11 mouse cellular contexts compared by ENCODE assay signal in the genomic region with DNA sequence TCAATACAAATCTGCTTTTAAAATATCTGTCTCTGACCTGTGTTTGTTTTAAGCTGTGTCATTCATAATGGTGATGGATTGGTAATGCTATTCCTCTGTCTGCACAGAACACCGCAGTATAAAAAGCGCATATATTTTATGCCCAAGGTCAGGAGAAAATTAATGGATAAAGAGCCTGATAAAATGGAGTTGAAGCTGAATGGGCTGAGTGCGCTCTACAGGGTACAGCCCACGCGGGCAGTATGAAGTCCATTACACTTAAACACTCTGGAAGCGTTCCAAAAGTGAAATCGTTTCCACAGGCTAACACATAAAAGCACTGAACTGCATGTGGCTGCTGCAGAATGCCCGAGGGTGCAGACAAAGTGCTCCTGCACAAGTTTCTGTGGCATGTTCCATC.
DNase-seq lines count a peak whose midpoint lies in the region; ATAC-seq and TF ChIP-seq lines count a peak whose summit lies in the region.
"Had no signal": no experiment of that assay in that cellular context is flagged by ENCODE, and none has a peak within 500 bp of the region (broad histone marks: within the 10 kb centered on the region; RNA-seq: fewer than 3 reads in every experiment).

No protein-coding gene starts in this region.

- no peak overlapping the region for H3K4me2 ChIP-seq in forebrain, embryonic 12.5 days
- no peak overlapping the region for H3K4me2 ChIP-seq in forebrain, embryonic 11.5 days (ENCODE audit: low read depth, low read length, severe bottlenecking)
- no peak overlapping the region for H3K4me2 ChIP-seq in stomach, embryonic 14.5 days (replicated peaks; ENCODE audit: low read depth, low read length)
- H3K4me2 ChIP-seq in stomach, postnatal 0 days (replicated peaks; ENCODE audit: low read depth) = no peak overlapping the region
- peak overlapping the region; percentile 5; the same call in 1 of the 2 replicates for H3K4me2 ChIP-seq in limb, embryonic 12.5 days

- intact Hi-C loops in heart, postnatal 25 days (cut with DNase I) = no loop called here

- no peaks in the 10 kb centered on the region for H3K4me1 ChIP-seq in forebrain, embryonic 12.5 days
- H3K4me1 ChIP-seq in forebrain, embryonic 11.5 days (replicated peaks; ENCODE audit: control insufficient read depth, insufficient read depth, low read length) = no peaks in the 10 kb centered on the region; the same call in 1 of the 2 replicates
- H3K4me1 ChIP-seq in stomach, embryonic 14.5 days (ENCODE audit: control insufficient read depth, insufficient read depth, low read length) = no peaks in the 10 kb centered on the region
- no peaks in the 10 kb centered on the region for H3K4me1 ChIP-seq in stomach, postnatal 0 days (replicated peaks; ENCODE audit: control insufficient read depth, insufficient read depth)
- H3K4me1 ChIP-seq in limb, embryonic 12.5 days (replicated peaks) = peaks cover 20% of the 10 kb centered on the region

- no peak for DNase-seq in forebrain, embryonic 11.5 days (ENCODE audit: low spot score)
- no peak for DNase-seq in stomach, postnatal 0 days (ENCODE audit: low spot score)
- DNase-seq in heart, postnatal 25 days (ENCODE audit: low spot score) = no peak
- no peak for DNase-seq in MN1 (ENCODE audit: low spot score)
- DNase-seq: lung, postnatal 10 days had no signal

- no peak overlapping the region for H3K4me3 ChIP-seq in forebrain, embryonic 12.5 days (replicated peaks)
- H3K4me3 ChIP-seq in forebrain, embryonic 11.5 days (ENCODE audit: low read depth, low read length) = no peak overlapping the region
- no peak overlapping the region for H3K4me3 ChIP-seq in stomach, embryonic 14.5 days (ENCODE audit: low read depth, low read length)
- no peak overlapping the region for H3K4me3 ChIP-seq in stomach, postnatal 0 days (ENCODE audit: low read depth, low read length)
- no peak overlapping the region for H3K4me3 ChIP-seq in limb, embryonic 12.5 days (replicated peaks)
- H3K4me3 ChIP-seq: myocyte had no signal

- no peaks in the 10 kb centered on the region for H3K36me3 ChIP-seq in forebrain, embryonic 12.5 days (replicated peaks)
- no peaks in the 10 kb centered on the region for H3K36me3 ChIP-seq in forebrain, embryonic 11.5 days (ENCODE audit: control insufficient read depth, insufficient read depth, low read length)
- H3K36me3 ChIP-seq in stomach, embryonic 14.5 days (ENCODE audit: control insufficient read depth, insufficient read depth, low read length) = no peaks in the 10 kb centered on the region
- H3K36me3 ChIP-seq in stomach, postnatal 0 days (ENCODE audit: control insufficient read depth, insufficient read depth, low read length) = no peaks in the 10 kb centered on the region
- H3K36me3 ChIP-seq in limb, embryonic 12.5 days = no peaks in the 10 kb centered on the region

- no peak for TF ChIP-seq CTCF in stomach, postnatal 0 days (IDR thresholded peaks at IDR 0.05; ENCODE audit: low read depth)

- no peak for TF ChIP-seq EP300 in stomach, postnatal 0 days (optimal IDR thresholded peaks at IDR 0.05)

- ATAC-seq in forebrain, embryonic 12.5 days (ENCODE audit: low FRiP score) = 0 out of 2 replicates have a peak, but pooled peaks have one; percentile 57
- no peak for ATAC-seq in forebrain, embryonic 11.5 days (replicated peaks; ENCODE audit: low FRiP score)
- 0 out of 2 replicates have a peak, but pooled peaks have one; percentile 56 for ATAC-seq in stomach, embryonic 14.5 days (ENCODE audit: insufficient number of reproducible peaks, insufficient read depth, low FRiP score, low read depth)
- no peak for ATAC-seq in stomach, postnatal 0 days (ENCODE audit: low FRiP score, low TSS enrichment)
- ATAC-seq in limb, embryonic 12.5 days (ENCODE audit: insufficient number of reproducible peaks, insufficient read depth, low FRiP score, low TSS enrichment, low read depth) = peak; percentile 85
- ATAC-seq in monocyte, adult 5-6 weeks (replicated peaks; ENCODE audit: insufficient number of reproducible peaks, low FRiP score, low TSS enrichment, poor library complexity, severe bottlenecking) = no peak
- ATAC-seq: CD4-positive, CD25-positive, alpha-beta regulatory T cell, adult 4 months had no signal

- 61% methylated on average over 8 of the region's 8 CpGs for WGBS in forebrain, embryonic 12.5 days
- WGBS in forebrain, embryonic 11.5 days = 68% methylated on average over 8 of the region's 8 CpGs
- WGBS in stomach, embryonic 14.5 days = 25% methylated on average over 8 of the region's 8 CpGs
- 32% methylated on average over 8 of the region's 8 CpGs for WGBS in stomach, postnatal 0 days
- 21% methylated on average over 8 of the region's 8 CpGs for WGBS in limb, embryonic 12.5 days

- H3K9me3 ChIP-seq in forebrain, embryonic 12.5 days = no peaks in the 10 kb centered on the region
- no peaks in the 10 kb centered on the region for H3K9me3 ChIP-seq in forebrain, embryonic 11.5 days (ENCODE audit: control insufficient read depth, low read length)
- H3K9me3 ChIP-seq in stomach, embryonic 14.5 days (ENCODE audit: control insufficient read depth, low read depth, low read length) = no peaks in the 10 kb centered on the region
- no peaks in the 10 kb centered on the region for H3K9me3 ChIP-seq in stomach, postnatal 0 days (ENCODE audit: control insufficient read depth, low read length)
- H3K9me3 ChIP-seq in limb, embryonic 12.5 days = no peaks in the 10 kb centered on the region

- H3K27ac ChIP-seq in forebrain, embryonic 12.5 days = no peak overlapping the region
- no peak overlapping the region for H3K27ac ChIP-seq in forebrain, embryonic 11.5 days (ENCODE audit: low read depth, low read length)
- H3K27ac ChIP-seq in stomach, embryonic 14.5 days (ENCODE audit: low read length) = no peak overlapping the region
- H3K27ac ChIP-seq in stomach, postnatal 0 days (replicated peaks) = no peak overlapping the region
- no peak overlapping the region for H3K27ac ChIP-seq in limb, embryonic 12.5 days

- H3K9ac ChIP-seq in forebrain, embryonic 12.5 days = no peak overlapping the region
- no peak overlapping the region for H3K9ac ChIP-seq in forebrain, embryonic 11.5 days (ENCODE audit: low read length)
- H3K9ac ChIP-seq in stomach, embryonic 14.5 days (replicated peaks; ENCODE audit: low read depth, low read length) = no peak overlapping the region
- H3K9ac ChIP-seq in stomach, postnatal 0 days (ENCODE audit: low read length) = no peak overlapping the region
- no peak overlapping the region for H3K9ac ChIP-seq in limb, embryonic 12.5 days (replicated peaks)

- no peaks in the 10 kb centered on the region for H3K27me3 ChIP-seq in forebrain, embryonic 12.5 days
- no peaks in the 10 kb centered on the region for H3K27me3 ChIP-seq in forebrain, embryonic 11.5 days (ENCODE audit: control insufficient read depth, insufficient read depth, low read length)
- H3K27me3 ChIP-seq in stomach, embryonic 14.5 days (ENCODE audit: control insufficient read depth, insufficient read depth, low read length) = no peaks in the 10 kb centered on the region
- H3K27me3 ChIP-seq in stomach, postnatal 0 days (ENCODE audit: control insufficient read depth, insufficient read depth, low read length) = no peaks in the 10 kb centered on the region
- H3K27me3 ChIP-seq in limb, embryonic 12.5 days = no peaks in the 10 kb centered on the region

Comparison
In these comparisons a context has a peak if more than half of its experiments do, and no peak if none do; other contexts are left out.
1. ATAC-seq: peak in forebrain, embryonic 12.5 days (single experiment), stomach, embryonic 14.5 days (single experiment) and limb, embryonic 12.5 days (single experiment); none in forebrain, embryonic 11.5 days (single experiment), stomach, postnatal 0 days (single experiment) and monocyte, adult 5-6 weeks (single experiment).